Mouse (Mus musculus) liver, embryonic 13.5 days (tissue): ENCODE results near the gene Tnik. TPM values are rescaled to one million over a fixed set of nuclear protein-coding genes. Genes with fewer than 3 reads are reported as not detected.

Experiments
- ATAC-seq: fragments of 200-750 bp; cut with Nextera tagmentation; 2 replicates; pipeline ENCODE4 v1.8.0; 2017; ENCODE audit warnings: low read depth, mild to moderate bottlenecking, moderate number of reproducible peaks, moderate library complexity
- DNase-seq: peaks from one replicate; pipeline ENCODE4 v3.0.0; 2022
- H3K27ac ChIP-seq: fragments of 300-500 bp; sonication (generic); 2 replicates; pipeline ENCODE4 v1.5.1; 2015; ENCODE audit warnings: moderate library complexity, mild to moderate bottlenecking, inconsistent platforms
- H3K27me3 ChIP-seq: fragments of 300-500 bp; sonication (generic); 2 replicates; pipeline ENCODE4 v1.6.1; 2015; ENCODE audit warnings: mild to moderate bottlenecking, inconsistent platforms
- H3K36me3 ChIP-seq: fragments of 300-500 bp; sonication (generic); 2 replicates; pipeline ENCODE4 v1.6.1; 2015; ENCODE audit warnings: mild to moderate bottlenecking, inconsistent platforms
- H3K4me1 ChIP-seq: fragments of 300-500 bp; sonication (generic); replicated peaks from 2 replicates; pipeline ENCODE4 v1.6.1; 2015; ENCODE audit warnings: inconsistent platforms
- H3K4me2 ChIP-seq: fragments of 300-500 bp; sonication (generic); 2 replicates; pipeline ENCODE4 v1.6.1; 2015; ENCODE audit warnings: inconsistent platforms, mild to moderate bottlenecking, moderate library complexity
- H3K4me3 ChIP-seq: fragments of 300-500 bp; sonication (generic); replicated peaks from 2 replicates; pipeline ENCODE4 v1.5.1; 2015; ENCODE audit warnings: mild to moderate bottlenecking, inconsistent platforms
- H3K9ac ChIP-seq: fragments of 300-500 bp; sonication (generic); 2 replicates; pipeline ENCODE4 v1.6.1; 2015; ENCODE audit warnings: mild to moderate bottlenecking, inconsistent platforms
- H3K9me3 ChIP-seq: fragments of 300-500 bp; sonication (generic); replicated peaks from 2 replicates; pipeline ENCODE4 v1.6.1; 2016; ENCODE audit warnings: inconsistent platforms
- WGBS: fragments of 180-500 bp; shearing (Covaris S2); methylation state at CpG from one replicate; pipeline ENCODE4 v1.1.7; 2015; ENCODE audit not compliant: insufficient replicate concordance; 5-methylcytosine and 5-hydroxymethylcytosine counted together
- polyA plus RNA-seq: library from polyadenylated mRNA; unstranded; fragments of >200 nt; fragmentation: Nextera tagmentation; extraction: Ambion mirVana; gene quantifications from 2 replicates; pipeline ENCODE4 v1.2.1, GENCODE M21; 2015

Tnik gene
- polyA plus RNA-seq, 1 experiment from 2014 or later, result 1.8 TPM

GRCm38 (mm10) chr3:28265656-28266055 lies 2.6 kb downstream of the Tnik start:
- H3K27me3 ChIP-seq, result peaks cover 18% of the 10 kb centered on the region
- ATAC-seq (no peak), DNase-seq (no peak)
- WGBS, result 67% methylated on average over 5 of the region's 5 CpGs
- no peaks in the 10 kb centered on the region for H3K9me3 ChIP-seq
- no peaks in the 10 kb centered on the region for H3K36me3 ChIP-seq
- no peak overlapping the region for H3K27ac ChIP-seq
- no peak overlapping the region for H3K9ac ChIP-seq
- H3K4me1 ChIP-seq, result peaks cover 28% of the 10 kb centered on the region
- H3K4me2 ChIP-seq, result peak overlapping the region; percentile 95; the same call in 1 of the 2 replicates
- H3K4me3 ChIP-seq, result no peak overlapping the region; the same call in 1 of the 2 replicates

- Histone ChIP-seq H3K27ac (no peak overlapping the region), H3K4me3 (no peak overlapping the region), H3K36me3 (no peaks in the 10 kb centered on the region), H3K9ac (no peak overlapping the region), H3K4me1 (peaks cover 26% of the 10 kb centered on the region), H3K4me2 (no peak overlapping the region), H3K9me3 (no peaks in the 10 kb centered on the region), H3K27me3 (peaks cover 12% of the 10 kb centered on the region)
- DNase-seq (no peak), ATAC-seq (no peak)
- WGBS, result 69% methylated on average over 7 of the region's 7 CpGs
Observed at GRCm38 (mm10) chr3:28267211-28267610, 4.2 kb downstream of the Tnik start.

DNA sequence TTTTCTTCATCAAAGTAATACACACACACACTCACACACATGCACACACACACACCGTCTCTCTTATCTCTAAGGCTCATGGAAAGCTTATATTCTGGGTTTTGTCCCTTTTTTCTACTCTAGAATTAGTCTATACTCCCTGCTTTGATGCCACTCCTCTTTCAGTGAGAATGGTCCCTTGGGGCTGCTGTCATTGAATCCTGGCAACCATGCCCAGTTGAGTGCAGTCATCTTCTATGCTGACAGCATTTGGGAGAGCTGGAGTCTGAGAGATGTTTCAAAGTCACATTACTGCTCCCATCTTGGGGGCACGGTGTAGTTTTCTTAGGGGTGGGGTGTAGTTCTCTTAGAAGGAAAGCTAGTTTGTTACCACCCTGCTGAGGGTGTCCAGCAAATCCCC lies 6.7 kb downstream of the Tnik start:
- Histone ChIP-seq H3K27ac (no peak overlapping the region), H3K4me3 (no peak overlapping the region), H3K4me1 (peaks cover 8% of the 10 kb centered on the region), H3K9ac (no peak overlapping the region), H3K9me3 (no peaks in the 10 kb centered on the region), H3K36me3 (no peaks in the 10 kb centered on the region), H3K4me2 (no peak overlapping the region), H3K27me3 (peaks cover 3% of the 10 kb centered on the region; the same call in 1 of the 2 replicates)
- DNase-seq, result no peak
- ATAC-seq, result no peak
- WGBS, result 60% methylated on average over 2 of the region's 2 CpGs

- H3K4me2 ChIP-seq, result no peak overlapping the region
- H3K27me3 ChIP-seq, result no peaks in the 10 kb centered on the region
- no peaks in the 10 kb centered on the region for H3K9me3 ChIP-seq
- H3K9ac ChIP-seq, result no peak overlapping the region
- no peaks in the 10 kb centered on the region for H3K36me3 ChIP-seq
- ATAC-seq (no peak), DNase-seq (no peak)
- H3K4me1 ChIP-seq, result no peaks in the 10 kb centered on the region
- H3K4me3 ChIP-seq, result no peak overlapping the region
- no peak overlapping the region for H3K27ac ChIP-seq
Observed at GRCm38 (mm10) chr3:28271884-28272283, 8.9 kb downstream of the Tnik start.

GRCm38 (mm10) chr3:28274763-28275162 lies 11.7 kb downstream of the Tnik start:
- WGBS, result 72% methylated on average over 4 of the region's 4 CpGs

GRCm38 (mm10) chr3:28289693-28290092 lies 26.7 kb downstream of the Tnik start:
- Histone ChIP-seq H3K4me3 (no peak overlapping the region), H3K4me2 (no peak overlapping the region), H3K27ac (no peak overlapping the region), H3K27me3 (no peaks in the 10 kb centered on the region), H3K9ac (no peak overlapping the region), H3K4me1 (peaks cover 4% of the 10 kb centered on the region; the same call in 1 of the 2 replicates), H3K9me3 (no peaks in the 10 kb centered on the region), H3K36me3 (no peaks in the 10 kb centered on the region)
- 69% methylated on average over 1 of the region's 1 CpGs for WGBS
- DNase-seq (no peak), ATAC-seq (no peak)

More at GRCm38 (mm10) chr3:28274763-28275162, 11.7 kb downstream of the Tnik start:
- Histone ChIP-seq H3K36me3 (no peaks in the 10 kb centered on the region), H3K27ac (no peak overlapping the region), H3K4me3 (no peak overlapping the region), H3K27me3 (no peaks in the 10 kb centered on the region), H3K9me3 (no peaks in the 10 kb centered on the region), H3K4me2 (no peak overlapping the region), H3K4me1 (no peaks in the 10 kb centered on the region), H3K9ac (no peak overlapping the region)
- no peak for ATAC-seq
- DNase-seq, result no peak

DNA sequence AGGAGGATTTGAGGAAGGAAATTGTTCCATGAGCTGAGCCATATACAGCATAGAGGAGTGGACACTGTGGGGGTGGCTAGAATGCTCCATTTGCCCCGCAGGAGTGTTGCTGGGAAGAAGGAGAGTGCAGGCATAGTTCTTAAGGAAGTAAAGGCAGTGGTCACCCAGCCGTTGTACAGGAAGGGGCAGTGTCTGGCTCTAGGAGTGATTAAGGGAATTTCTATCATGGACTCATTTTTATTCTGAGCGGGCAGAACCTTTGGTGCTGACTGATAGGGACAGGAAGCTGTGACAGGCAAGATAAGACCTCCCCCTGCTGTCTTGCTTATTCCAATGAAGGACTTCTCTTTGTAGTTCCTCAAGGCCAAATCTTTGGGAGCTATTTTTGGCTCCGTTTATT lies 38.4 kb downstream of the Tnik start:
- H3K27ac ChIP-seq, result peak overlapping the region; percentile 64
- H3K36me3 ChIP-seq, result no peaks in the 10 kb centered on the region
- DNase-seq (peak; percentile 53), ATAC-seq (peak; percentile 95)
- no peaks in the 10 kb centered on the region for H3K9me3 ChIP-seq
- no peaks in the 10 kb centered on the region for H3K27me3 ChIP-seq
- H3K4me1 ChIP-seq, result peaks cover 39% of the 10 kb centered on the region
- WGBS, result 9% methylated on average over 4 of the region's 4 CpGs
- peak overlapping the region; percentile 51 for H3K4me2 ChIP-seq
- no peak overlapping the region for H3K4me3 ChIP-seq
- no peak overlapping the region for H3K9ac ChIP-seq

DNA sequence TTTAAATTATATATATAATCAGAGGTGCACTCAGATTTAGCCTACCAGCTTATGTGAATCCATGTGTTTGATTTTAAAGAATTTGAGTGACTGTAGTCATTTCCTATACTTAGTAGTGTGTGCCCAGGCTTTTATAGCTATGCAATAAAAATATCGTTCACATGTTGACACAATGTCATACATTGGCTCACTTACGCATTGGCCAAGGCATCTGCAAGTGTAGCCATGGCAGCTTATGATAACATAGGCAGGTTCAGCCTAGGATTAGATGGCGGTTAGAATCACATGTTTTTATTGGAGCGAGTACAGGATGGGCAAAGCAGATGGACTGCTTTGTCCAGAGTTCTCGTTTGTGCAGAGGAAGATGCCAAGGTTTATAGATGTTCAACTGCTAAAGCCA lies 40.9 kb downstream of the Tnik start:
- H3K9me3 ChIP-seq, result no peaks in the 10 kb centered on the region
- H3K9ac ChIP-seq, result no peak overlapping the region
- ATAC-seq, result no peak
- H3K27ac ChIP-seq, result no peak overlapping the region
- no peaks in the 10 kb centered on the region for H3K27me3 ChIP-seq
- no peaks in the 10 kb centered on the region for H3K36me3 ChIP-seq
- no peak for DNase-seq
- H3K4me1 ChIP-seq, result peaks cover 37% of the 10 kb centered on the region
- H3K4me3 ChIP-seq, result no peak overlapping the region
- WGBS, result 74% methylated on average over 5 of the region's 5 CpGs
- no peak overlapping the region for H3K4me2 ChIP-seq

DNA sequence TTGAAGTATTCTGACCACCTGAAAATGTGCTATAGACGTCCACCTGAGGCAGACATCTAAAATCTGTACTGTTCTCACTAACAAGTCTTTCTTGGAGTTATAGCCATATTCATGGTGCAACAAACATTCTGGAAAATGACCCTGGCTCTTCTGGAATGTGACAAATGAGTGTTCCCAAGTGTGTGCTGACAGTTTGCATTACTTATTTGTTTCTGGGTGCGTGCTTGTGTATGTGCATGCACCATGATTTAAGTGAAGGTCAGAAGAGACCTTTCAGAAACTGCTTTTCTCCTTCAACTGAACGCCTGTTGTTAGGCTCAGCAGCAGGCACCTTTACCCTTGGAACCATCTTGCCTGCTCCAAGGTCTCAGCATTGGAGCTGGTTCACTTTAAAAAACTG lies 43.8 kb downstream of the Tnik start:
- 67% methylated on average over 3 of the region's 3 CpGs for WGBS
- Histone ChIP-seq H3K27me3 (no peaks in the 10 kb centered on the region), H3K9me3 (no peaks in the 10 kb centered on the region), H3K27ac (no peak overlapping the region), H3K36me3 (no peaks in the 10 kb centered on the region), H3K9ac (no peak overlapping the region), H3K4me2 (no peak overlapping the region), H3K4me3 (no peak overlapping the region), H3K4me1 (peaks cover 13% of the 10 kb centered on the region)
- ATAC-seq (no peak), DNase-seq (no peak)

DNA sequence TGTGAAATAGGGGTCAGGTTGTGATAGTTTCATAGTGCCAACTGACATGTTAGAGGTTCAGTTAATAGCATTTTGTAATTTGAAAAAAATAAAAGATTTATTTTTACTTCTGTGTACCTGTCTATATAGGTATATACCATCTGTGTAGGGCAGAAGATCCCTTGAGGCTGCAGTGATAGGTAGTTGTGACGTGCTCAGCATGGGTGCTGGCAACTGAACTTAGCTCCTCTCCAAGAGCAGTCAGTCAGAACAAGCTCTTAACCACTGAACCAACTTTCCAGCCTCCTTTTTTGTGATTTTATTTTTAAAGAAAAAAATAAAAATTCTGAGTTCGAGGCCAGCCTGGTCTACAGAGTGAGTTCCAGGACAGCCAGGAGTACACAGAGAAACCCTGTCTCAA lies 51.4 kb downstream of the Tnik start:
- no peaks in the 10 kb centered on the region for H3K4me1 ChIP-seq
- H3K9me3 ChIP-seq, result no peaks in the 10 kb centered on the region
- DNase-seq (no peak), ATAC-seq (no peak)
- H3K27me3 ChIP-seq, result no peaks in the 10 kb centered on the region
- H3K27ac ChIP-seq, result no peak overlapping the region
- no peak overlapping the region for H3K4me3 ChIP-seq
- no peak overlapping the region for H3K9ac ChIP-seq
- H3K4me2 ChIP-seq, result no peak overlapping the region
- no peaks in the 10 kb centered on the region for H3K36me3 ChIP-seq
- WGBS, result 62% methylated on average over 2 of the region's 2 CpGs

DNA sequence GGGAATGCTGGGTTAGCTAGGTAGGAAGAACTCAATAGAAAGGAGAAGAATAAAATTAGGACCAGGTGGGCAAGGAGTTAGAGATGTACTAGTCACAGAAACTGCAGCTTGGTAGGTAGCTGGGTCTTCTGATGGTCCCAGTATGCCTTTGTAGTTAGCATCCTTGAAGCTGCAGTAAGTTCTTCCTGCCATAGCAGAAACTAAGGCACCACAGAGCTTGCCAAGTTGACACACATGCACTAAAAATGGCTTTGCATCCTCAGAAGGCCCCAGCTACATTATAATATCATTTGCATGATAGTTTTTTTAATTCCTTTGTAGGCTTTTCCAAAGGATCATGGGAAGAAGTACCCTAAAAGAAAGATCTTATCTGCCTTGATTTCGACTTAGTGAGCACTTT lies 54.3 kb downstream of the Tnik start:
- DNase-seq (no peak), ATAC-seq (no peak)
- Histone ChIP-seq H3K4me3 (no peak overlapping the region), H3K36me3 (no peaks in the 10 kb centered on the region), H3K9ac (no peak overlapping the region), H3K27me3 (no peaks in the 10 kb centered on the region), H3K9me3 (no peaks in the 10 kb centered on the region), H3K4me1 (no peaks in the 10 kb centered on the region), H3K27ac (no peak overlapping the region), H3K4me2 (no peak overlapping the region)
- 60% methylated on average over 1 of the region's 1 CpGs for WGBS

DNA sequence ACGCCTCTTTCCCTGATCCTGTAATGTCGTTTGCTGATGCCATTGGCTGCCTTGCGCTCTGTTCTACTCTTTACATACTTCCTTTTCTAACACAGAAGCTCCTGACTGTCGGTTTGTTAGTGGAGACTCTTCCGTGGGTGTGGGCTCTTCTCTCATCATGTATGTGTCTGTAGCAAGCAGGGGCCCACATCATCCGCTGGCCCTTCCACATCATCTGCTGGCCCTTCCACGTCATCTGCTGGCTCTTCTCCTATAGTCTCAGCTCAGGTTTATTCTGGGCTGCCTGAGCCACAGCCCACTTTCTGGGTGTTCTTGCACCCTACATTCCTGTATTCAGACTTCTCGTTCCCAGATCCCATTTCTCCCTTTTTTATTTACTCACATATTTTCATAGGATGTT lies 58.6 kb downstream of the Tnik start:
- Histone ChIP-seq H3K36me3 (no peaks in the 10 kb centered on the region), H3K9ac (no peak overlapping the region), H3K9me3 (no peaks in the 10 kb centered on the region), H3K4me2 (no peak overlapping the region), H3K4me3 (no peak overlapping the region), H3K27ac (no peak overlapping the region), H3K27me3 (no peaks in the 10 kb centered on the region), H3K4me1 (no peaks in the 10 kb centered on the region)
- WGBS, result 68% methylated on average over 8 of the region's 8 CpGs
- DNase-seq, result no peak
- ATAC-seq, result no peak
